Mouse (Mus musculus): ENCODE results near the gene Plac9b. TPM values are rescaled to one million over a fixed set of nuclear protein-coding genes. Genes with fewer than 3 reads are reported as not detected.
A peak's percentile ranks its signal among the peaks of the same experiment; 100 is the strongest.
"Not testable (repeated sequence)": the region's sequence is repeated elsewhere in the genome, so short reads cannot be mapped to it uniquely, and the experiment has no call there.

Plac9b gene
- polyA plus RNA-seq, 1 experiment from 2014 or later = 34.9 TPM

GRCm38 (mm10) chr14:26175028-26175427 is 7.3 kb downstream of the Plac9b start:
- H3K27me3 ChIP-seq (ENCODE audit: control insufficient read depth, insufficient read depth, low read length); H3K27ac ChIP-seq (ENCODE audit: low read length); H3K9ac ChIP-seq (replicated peaks; ENCODE audit: low read depth, low read length); ATAC-seq (ENCODE audit: insufficient number of reproducible peaks, insufficient read depth, low FRiP score, low read depth); H3K9me3 ChIP-seq (ENCODE audit: control insufficient read depth, low read depth, low read length); H3K4me1 ChIP-seq (ENCODE audit: control insufficient read depth, insufficient read depth, low read length); H3K36me3 ChIP-seq (ENCODE audit: control insufficient read depth, insufficient read depth, low read length); H3K4me3 ChIP-seq (ENCODE audit: low read depth, low read length); H3K4me2 ChIP-seq (replicated peaks; ENCODE audit: low read depth, low read length): not testable (repeated sequence)
- no CpG with 5 or more reads among the region's 6 CpGs for WGBS

- WGBS = no CpG with 5 or more reads among the region's 3 CpGs
- not testable (repeated sequence) for H3K36me3 ChIP-seq (ENCODE audit: control insufficient read depth, insufficient read depth, low read length); H3K9me3 ChIP-seq (ENCODE audit: control insufficient read depth, low read depth, low read length); H3K4me3 ChIP-seq (ENCODE audit: low read depth, low read length); H3K27me3 ChIP-seq (ENCODE audit: control insufficient read depth, insufficient read depth, low read length); H3K4me2 ChIP-seq (replicated peaks; ENCODE audit: low read depth, low read length); H3K27ac ChIP-seq (ENCODE audit: low read length); H3K9ac ChIP-seq (replicated peaks; ENCODE audit: low read depth, low read length); H3K4me1 ChIP-seq (ENCODE audit: control insufficient read depth, insufficient read depth, low read length)
- ATAC-seq (ENCODE audit: insufficient number of reproducible peaks, insufficient read depth, low FRiP score, low read depth) = peak; percentile 67; the same call in 1 of the 2 replicates
These were observed 8.3 kb downstream of the Plac9b start for GRCm38 (mm10) chr14:26173955-26174354.

GRCm38 (mm10) chr14:26165266-26165665 is 17.0 kb downstream of the Plac9b start:
- not testable (repeated sequence) for H3K9me3 ChIP-seq (ENCODE audit: control insufficient read depth, low read depth, low read length); H3K4me3 ChIP-seq (ENCODE audit: low read depth, low read length); H3K27me3 ChIP-seq (ENCODE audit: control insufficient read depth, insufficient read depth, low read length); H3K4me2 ChIP-seq (replicated peaks; ENCODE audit: low read depth, low read length); H3K36me3 ChIP-seq (ENCODE audit: control insufficient read depth, insufficient read depth, low read length); ATAC-seq (ENCODE audit: insufficient number of reproducible peaks, insufficient read depth, low FRiP score, low read depth); H3K27ac ChIP-seq (ENCODE audit: low read length); H3K9ac ChIP-seq (replicated peaks; ENCODE audit: low read depth, low read length); H3K4me1 ChIP-seq (ENCODE audit: control insufficient read depth, insufficient read depth, low read length)
- WGBS = no CpG with 5 or more reads among the region's 12 CpGs

GRCm38 (mm10) chr14:26162423-26162822 is 19.9 kb downstream of the Plac9b start:
- no CpG with 5 or more reads among the region's 5 CpGs for WGBS
- not testable (repeated sequence) for H3K4me2 ChIP-seq (replicated peaks; ENCODE audit: low read depth, low read length); H3K9me3 ChIP-seq (ENCODE audit: control insufficient read depth, low read depth, low read length); H3K9ac ChIP-seq (replicated peaks; ENCODE audit: low read depth, low read length); H3K36me3 ChIP-seq (ENCODE audit: control insufficient read depth, insufficient read depth, low read length); H3K4me3 ChIP-seq (ENCODE audit: low read depth, low read length); H3K27ac ChIP-seq (ENCODE audit: low read length); ATAC-seq (ENCODE audit: insufficient number of reproducible peaks, insufficient read depth, low FRiP score, low read depth); H3K27me3 ChIP-seq (ENCODE audit: control insufficient read depth, insufficient read depth, low read length); H3K4me1 ChIP-seq (ENCODE audit: control insufficient read depth, insufficient read depth, low read length)

- WGBS = no CpG with 5 or more reads among the region's 9 CpGs
- H3K4me3 ChIP-seq (ENCODE audit: low read depth, low read length); H3K27me3 ChIP-seq (ENCODE audit: control insufficient read depth, insufficient read depth, low read length); H3K9me3 ChIP-seq (ENCODE audit: control insufficient read depth, low read depth, low read length); H3K36me3 ChIP-seq (ENCODE audit: control insufficient read depth, insufficient read depth, low read length); H3K9ac ChIP-seq (replicated peaks; ENCODE audit: low read depth, low read length); ATAC-seq (ENCODE audit: insufficient number of reproducible peaks, insufficient read depth, low FRiP score, low read depth); H3K4me1 ChIP-seq (ENCODE audit: control insufficient read depth, insufficient read depth, low read length); H3K4me2 ChIP-seq (replicated peaks; ENCODE audit: low read depth, low read length); H3K27ac ChIP-seq (ENCODE audit: low read length): not testable (repeated sequence)
These were observed 21.1 kb downstream of the Plac9b start for GRCm38 (mm10) chr14:26161156-26161555.

- no CpG with 5 or more reads among the region's 7 CpGs for WGBS
- not testable (repeated sequence) for H3K36me3 ChIP-seq (ENCODE audit: control insufficient read depth, insufficient read depth, low read length); H3K4me1 ChIP-seq (ENCODE audit: control insufficient read depth, insufficient read depth, low read length); H3K4me3 ChIP-seq (ENCODE audit: low read depth, low read length); H3K4me2 ChIP-seq (replicated peaks; ENCODE audit: low read depth, low read length); H3K27me3 ChIP-seq (ENCODE audit: control insufficient read depth, insufficient read depth, low read length); H3K9ac ChIP-seq (replicated peaks; ENCODE audit: low read depth, low read length); H3K27ac ChIP-seq (ENCODE audit: low read length); H3K9me3 ChIP-seq (ENCODE audit: control insufficient read depth, low read depth, low read length); ATAC-seq (ENCODE audit: insufficient number of reproducible peaks, insufficient read depth, low FRiP score, low read depth)
These were observed 26.2 kb downstream of the Plac9b start for GRCm38 (mm10) chr14:26156032-26156431.

GRCm38 (mm10) chr14:26147095-26147494 is 35.2 kb downstream of the Plac9b start:
- not testable (repeated sequence) for H3K27me3 ChIP-seq (ENCODE audit: control insufficient read depth, insufficient read depth, low read length); H3K4me3 ChIP-seq (ENCODE audit: low read depth, low read length); H3K27ac ChIP-seq (ENCODE audit: low read length); H3K9ac ChIP-seq (replicated peaks; ENCODE audit: low read depth, low read length); H3K36me3 ChIP-seq (ENCODE audit: control insufficient read depth, insufficient read depth, low read length); H3K4me1 ChIP-seq (ENCODE audit: control insufficient read depth, insufficient read depth, low read length); H3K9me3 ChIP-seq (ENCODE audit: control insufficient read depth, low read depth, low read length); H3K4me2 ChIP-seq (replicated peaks; ENCODE audit: low read depth, low read length)
- peak; percentile 23; the same call in 1 of the 2 replicates for ATAC-seq (ENCODE audit: insufficient number of reproducible peaks, insufficient read depth, low FRiP score, low read depth)
- no CpG with 5 or more reads among the region's 2 CpGs for WGBS

- H3K4me1 ChIP-seq (ENCODE audit: control insufficient read depth, insufficient read depth, low read length); H3K9ac ChIP-seq (replicated peaks; ENCODE audit: low read depth, low read length); ATAC-seq (ENCODE audit: insufficient number of reproducible peaks, insufficient read depth, low FRiP score, low read depth); H3K27ac ChIP-seq (ENCODE audit: low read length); H3K4me3 ChIP-seq (ENCODE audit: low read depth, low read length); H3K4me2 ChIP-seq (replicated peaks; ENCODE audit: low read depth, low read length); H3K9me3 ChIP-seq (ENCODE audit: control insufficient read depth, low read depth, low read length); H3K27me3 ChIP-seq (ENCODE audit: control insufficient read depth, insufficient read depth, low read length); H3K36me3 ChIP-seq (ENCODE audit: control insufficient read depth, insufficient read depth, low read length): not testable (repeated sequence)
- no CpG with 5 or more reads among the region's 7 CpGs for WGBS
These were observed 63.2 kb downstream of the Plac9b start for GRCm38 (mm10) chr14:26119095-26119494.

GRCm38 (mm10) chr14:26118550-26119000 is 63.7 kb downstream of the Plac9b start:
- H3K27ac ChIP-seq (ENCODE audit: low read length); H3K4me1 ChIP-seq (ENCODE audit: control insufficient read depth, insufficient read depth, low read length); H3K4me2 ChIP-seq (replicated peaks; ENCODE audit: low read depth, low read length); H3K9ac ChIP-seq (replicated peaks; ENCODE audit: low read depth, low read length); H3K4me3 ChIP-seq (ENCODE audit: low read depth, low read length); H3K27me3 ChIP-seq (ENCODE audit: control insufficient read depth, insufficient read depth, low read length); H3K36me3 ChIP-seq (ENCODE audit: control insufficient read depth, insufficient read depth, low read length); H3K9me3 ChIP-seq (ENCODE audit: control insufficient read depth, low read depth, low read length): not testable (repeated sequence)
- WGBS = no CpG with 5 or more reads among the region's 18 CpGs
- peak; percentile 82; the same call in 1 of the 2 replicates for ATAC-seq (ENCODE audit: insufficient number of reproducible peaks, insufficient read depth, low FRiP score, low read depth)

Data from stomach, embryonic 14.5 days (tissue).